Mouse (Mus musculus): Measurements from ENCODE around the gene Baiap2.

Baiap2 gene

DNA sequence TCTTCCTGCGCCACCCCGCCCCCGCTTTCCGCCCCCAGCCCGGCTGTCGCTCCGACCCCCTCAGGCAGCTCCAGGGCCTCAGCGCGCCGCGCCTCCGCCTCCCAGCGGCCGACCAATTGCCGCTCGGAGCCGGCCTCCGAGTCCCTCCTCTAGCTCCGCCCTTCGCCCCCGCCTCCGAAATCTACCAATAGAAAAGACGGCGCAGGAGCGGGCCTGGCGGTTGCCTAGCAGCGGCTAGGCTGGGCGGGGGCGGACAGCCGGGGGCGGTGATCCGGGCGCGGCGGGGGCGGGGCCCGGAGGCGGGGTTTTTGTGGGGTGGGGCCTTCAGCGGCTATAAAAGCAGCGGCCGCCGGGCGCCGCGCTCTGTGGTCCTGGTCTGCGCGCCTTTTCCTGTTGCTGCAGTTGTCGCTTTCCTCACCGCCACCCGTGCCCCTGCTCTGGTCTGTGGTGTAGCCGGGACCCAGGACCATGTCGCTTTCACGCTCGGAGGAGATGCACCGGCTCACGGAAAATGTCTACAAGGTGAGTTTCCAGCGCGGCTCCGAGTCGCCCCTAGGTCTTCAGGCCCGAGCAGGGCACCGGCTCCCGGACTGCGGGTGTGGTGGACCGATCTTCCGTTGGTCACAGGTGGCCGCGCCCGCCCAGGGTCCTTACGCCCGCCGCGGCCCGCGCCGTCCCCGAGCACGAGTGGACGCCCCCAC is at the start of gene Baiap2:
Gene Baiap2, plus strand, starts transcription at position 37 of the 701 bp plus-strand sequence.
- peak; percentile 99 for DNase-seq (ENCODE audit: inconsistent ontology term)

DNA sequence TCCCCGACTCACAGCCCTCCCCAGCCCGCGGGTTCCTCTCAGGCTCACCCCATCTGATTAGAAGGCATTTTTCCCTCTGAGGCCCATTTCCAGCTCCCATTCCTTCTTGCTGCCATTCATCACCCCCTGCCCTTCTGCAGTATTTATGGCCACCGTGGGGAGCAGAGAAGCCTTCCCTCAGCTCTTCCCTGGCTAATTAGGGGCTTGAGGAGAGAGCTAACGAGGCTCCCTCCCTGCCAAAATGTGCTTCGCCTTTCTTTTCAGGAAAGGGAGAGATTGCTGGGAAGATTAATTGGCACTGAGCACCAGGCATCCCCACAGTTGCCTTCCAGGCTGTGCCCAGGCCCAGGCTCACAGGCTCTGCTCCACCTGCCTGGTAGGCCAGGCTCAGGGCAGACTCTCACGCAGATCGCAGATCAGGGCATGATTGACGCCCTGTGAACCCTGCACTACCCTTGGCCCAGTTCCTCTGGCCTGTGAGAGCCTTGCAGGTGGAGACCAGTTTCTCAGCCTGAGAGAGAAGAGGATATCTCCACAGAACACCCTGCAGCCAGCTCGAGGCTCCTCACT is 48.8 kb upstream of the Baiap2 start:
- peak; percentile 73 for DNase-seq (ENCODE audit: inconsistent ontology term)

DNA sequence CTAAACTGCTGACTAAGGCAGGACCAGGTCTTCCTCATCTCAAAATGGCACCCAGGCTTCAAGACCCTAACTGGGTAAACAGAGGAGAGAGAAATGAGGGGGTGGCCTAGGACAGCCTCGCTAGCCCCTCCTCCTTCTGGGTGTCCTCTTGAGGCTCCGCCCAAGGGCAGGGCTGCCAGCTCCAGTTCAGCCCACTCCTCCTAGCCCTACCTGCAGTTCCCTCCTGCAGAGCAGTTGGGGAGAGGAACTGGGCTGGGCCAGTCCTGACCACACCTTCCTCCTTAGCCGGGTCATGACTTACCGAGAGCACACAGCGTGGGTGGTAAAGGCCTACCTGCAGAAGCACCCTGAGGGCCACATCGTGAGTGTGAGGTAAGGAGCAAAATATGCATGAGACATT is 47.9 kb upstream of the Baiap2 start:
- DNase-seq (ENCODE audit: inconsistent ontology term): no peak

DNA sequence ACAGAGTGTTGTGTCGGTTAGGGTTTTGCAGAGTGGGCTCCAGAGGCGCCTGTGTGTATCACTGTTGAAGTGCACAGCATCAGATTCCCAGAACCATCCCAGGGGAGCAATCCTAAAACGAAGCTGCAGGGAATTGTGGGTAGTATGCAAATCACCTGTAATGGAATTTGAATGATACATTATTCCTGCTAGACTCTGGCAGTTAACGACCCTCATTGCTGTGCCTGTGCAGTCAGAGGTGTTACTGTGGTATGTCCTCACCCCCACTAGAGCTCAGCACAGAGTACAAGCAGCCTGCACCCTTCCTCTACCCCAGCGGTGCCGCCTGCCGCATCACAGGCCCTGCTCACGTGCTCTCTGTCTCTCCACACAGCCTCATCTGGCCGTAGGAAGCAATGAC is 45.5 kb upstream of the Baiap2 start:
- DNase-seq (ENCODE audit: inconsistent ontology term): no peak

DNA sequence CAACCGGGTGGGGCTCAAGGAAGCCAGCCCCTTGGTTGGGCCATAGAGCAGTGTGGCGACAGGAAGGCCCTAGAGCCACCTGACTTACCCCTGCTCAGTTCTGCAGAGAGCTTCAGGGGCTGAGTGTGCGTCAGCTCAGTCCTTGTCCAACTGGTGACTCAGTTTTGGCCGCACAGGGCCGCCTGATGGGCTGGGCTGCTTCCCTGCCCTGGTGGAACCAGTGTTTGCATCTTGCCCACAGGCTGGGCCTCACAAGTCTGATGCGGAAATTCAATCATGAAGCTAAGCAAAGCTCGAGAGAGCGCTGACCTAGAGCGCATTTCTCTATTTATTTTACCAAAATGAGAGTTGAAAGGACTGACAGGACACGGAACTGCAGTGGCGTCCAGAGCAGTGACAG is 43.6 kb upstream of the Baiap2 start:
- no peak for DNase-seq (ENCODE audit: inconsistent ontology term)

DNA sequence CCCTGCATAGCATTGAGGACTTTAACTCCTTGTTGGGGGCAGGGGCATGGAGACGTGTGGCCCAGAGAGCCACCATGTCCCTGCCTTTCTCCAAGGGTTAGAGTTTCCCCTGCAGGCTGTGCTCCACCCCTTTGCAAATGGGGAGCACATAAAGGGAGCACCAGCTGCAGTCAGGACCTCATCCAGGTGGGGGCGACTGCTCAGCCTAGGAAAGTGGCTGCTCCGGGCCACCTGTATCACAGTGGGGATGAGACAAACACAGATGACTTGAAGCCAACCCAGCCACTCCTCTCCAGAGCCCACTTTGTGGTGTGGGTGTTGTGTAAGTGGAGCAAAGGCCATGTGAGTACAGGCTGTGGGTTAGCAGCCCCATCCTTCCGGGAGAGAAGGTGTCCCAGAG is 41.4 kb upstream of the Baiap2 start:
- no peak for DNase-seq (ENCODE audit: inconsistent ontology term)

DNA sequence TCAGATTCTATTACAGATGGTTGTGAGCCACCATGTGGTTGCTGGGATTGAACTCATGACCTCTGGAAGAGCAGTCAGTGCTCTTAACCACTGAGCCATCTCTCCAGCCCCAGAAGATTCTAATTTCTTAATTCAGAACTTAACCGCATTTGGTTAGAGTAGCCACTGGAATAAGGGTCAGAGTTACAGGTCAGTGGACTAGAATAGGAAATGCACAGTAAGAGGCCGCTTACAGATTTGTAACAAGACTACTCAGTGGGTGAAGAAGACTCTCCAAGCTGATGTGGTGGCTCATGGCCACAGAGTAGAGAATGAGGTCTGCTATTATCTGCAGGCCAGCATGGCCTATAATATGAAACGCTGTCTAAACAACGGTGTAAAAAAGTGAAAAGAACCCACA is 39.7 kb upstream of the Baiap2 start:
- peak; percentile 74 for DNase-seq (ENCODE audit: inconsistent ontology term)

DNA sequence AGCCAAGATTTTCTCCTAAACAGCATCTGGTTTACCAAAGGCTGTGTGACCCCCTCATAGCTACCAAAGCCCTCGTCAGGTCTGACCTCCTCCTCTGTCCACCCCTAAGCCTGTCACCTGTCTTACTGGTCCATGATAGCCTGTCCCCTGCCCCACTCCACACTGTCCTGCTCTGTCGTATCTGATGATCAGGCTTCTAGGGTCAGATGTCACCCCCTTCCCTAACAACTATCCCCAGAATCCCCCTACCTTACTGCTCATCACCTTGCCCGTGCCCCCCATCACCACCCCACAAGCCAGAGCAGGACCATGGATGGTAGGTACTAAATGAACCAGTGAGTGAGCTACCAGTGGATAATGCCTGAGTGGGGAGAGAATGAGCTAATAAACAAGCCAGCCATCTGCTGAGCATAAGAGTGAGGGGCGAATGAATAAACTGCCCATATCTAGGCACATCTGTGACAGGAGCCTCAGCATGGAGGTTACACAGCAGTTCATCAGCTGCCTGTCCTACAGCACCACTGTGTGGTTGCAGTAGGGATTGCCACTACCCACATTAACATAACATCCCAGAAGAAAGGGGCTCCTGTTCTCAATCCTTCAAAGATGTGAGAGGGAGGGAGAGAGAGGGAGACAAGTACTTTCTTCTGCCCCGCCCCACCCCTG is 37.8 kb upstream of the Baiap2 start:
- no peak for DNase-seq (ENCODE audit: inconsistent ontology term)

DNA sequence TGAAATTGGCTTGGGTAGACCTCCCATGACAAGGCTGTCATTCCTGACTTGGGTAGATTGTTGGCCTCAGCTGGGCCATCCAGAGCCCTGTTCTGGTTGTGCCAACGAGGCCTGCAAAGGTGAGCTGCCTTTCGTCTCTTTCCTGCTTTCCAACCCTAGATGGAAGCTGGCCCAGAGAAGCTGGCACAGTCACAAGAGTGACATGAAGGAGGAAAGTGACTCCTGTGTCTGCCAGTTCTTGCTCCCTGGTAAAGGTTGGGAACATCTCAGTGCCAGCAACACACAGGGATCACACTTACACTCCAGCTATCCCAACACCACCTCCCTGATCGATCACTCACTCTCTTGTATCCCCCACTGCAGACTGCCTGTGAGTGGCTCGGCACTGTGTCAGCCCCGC is 36.8 kb upstream of the Baiap2 start:
- DNase-seq (ENCODE audit: inconsistent ontology term): no peak

DNA sequence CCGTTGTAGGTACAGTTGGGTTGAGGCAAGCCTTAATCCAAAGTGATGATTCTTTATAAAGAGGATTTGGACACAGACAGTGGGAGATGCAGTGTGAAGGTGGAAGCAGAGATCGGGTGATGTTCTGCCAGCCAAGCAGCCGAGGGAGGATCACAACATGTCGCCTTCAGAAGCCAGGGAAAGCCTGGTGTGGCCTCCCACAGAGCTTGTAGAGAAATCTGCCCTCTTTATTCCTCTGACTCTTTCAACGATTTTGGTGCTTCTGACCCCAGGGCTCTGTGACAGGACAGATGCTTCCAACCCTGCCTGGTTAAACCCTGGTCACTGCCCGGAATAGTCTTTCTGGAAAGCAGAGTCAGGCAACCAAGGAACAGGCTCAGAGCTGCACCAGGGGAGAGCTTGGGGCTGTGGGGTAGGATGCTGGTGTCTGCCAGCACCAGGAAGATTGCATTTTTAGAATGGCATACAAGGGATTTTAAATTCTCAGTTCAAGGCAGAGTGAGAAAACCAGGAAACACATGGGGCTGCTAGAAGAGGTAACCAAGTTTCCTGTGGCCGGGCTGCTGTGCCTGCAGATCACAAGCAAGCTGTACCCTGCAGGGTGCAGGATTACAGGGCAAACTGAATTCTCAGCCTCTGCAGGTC is 35.4 kb upstream of the Baiap2 start:
- no peak for DNase-seq (ENCODE audit: inconsistent ontology term)

DNA sequence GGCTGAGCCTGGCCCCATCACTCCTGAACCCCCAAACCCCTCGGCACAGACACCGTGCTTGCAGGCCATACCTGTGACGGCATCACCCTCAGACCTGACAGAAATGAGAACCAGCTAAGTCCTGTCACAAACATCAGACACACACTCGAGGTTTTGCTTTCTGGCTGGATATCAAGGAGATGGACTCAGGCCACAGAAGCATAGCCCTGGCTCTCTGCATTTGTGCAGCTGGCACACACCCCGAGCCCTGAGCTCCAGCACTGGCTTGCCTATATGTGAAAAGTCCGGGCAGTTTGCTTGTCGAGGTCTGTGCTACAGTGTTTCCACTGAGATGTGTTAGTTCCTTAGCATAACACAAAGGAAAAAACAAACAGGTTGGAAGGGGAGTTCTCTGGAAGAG is 34.9 kb upstream of the Baiap2 start:
- no peak for DNase-seq (ENCODE audit: inconsistent ontology term)

DNA sequence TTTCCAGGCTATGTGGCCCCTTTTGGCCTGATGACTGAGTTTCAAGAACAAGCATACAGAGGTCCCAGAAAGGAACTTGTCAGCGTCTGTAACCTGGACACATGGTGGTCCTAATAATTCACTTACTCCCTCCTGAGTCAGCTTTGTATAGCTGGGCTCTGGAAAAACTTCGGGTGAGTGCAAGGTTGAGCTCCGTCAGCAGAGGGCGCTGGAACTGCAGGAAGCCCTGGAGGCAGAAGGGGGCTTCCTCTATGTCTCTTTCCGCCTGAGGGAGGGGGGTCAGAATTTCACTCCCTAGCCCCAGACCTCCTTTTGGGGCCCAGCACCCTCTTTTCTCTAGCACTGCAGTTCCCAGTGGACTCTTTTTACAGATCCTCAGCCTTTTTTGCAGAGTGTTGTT is 33.1 kb upstream of the Baiap2 start:
- DNase-seq (ENCODE audit: inconsistent ontology term): peak; percentile 43

DNA sequence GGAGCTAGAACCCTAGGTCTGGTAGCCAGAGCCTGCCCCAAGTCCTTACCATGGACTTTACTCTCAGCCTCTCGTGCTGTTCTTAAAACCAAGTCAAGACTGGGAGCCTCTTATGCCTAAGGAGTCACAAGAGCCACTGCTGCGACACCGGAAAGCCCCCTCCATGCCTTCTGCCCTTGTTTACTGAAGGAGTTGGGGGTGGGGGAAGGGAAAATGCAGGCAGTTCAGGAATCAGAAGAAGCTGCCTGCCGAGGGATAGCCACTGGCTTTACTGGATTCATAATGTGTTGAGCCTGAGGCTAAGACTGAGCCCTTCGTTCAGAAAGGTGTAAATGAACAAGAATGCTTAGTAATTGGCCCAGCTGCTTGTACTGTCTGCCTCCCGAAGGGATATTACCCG is 29.7 kb upstream of the Baiap2 start:
- DNase-seq (ENCODE audit: inconsistent ontology term): no peak

DNA sequence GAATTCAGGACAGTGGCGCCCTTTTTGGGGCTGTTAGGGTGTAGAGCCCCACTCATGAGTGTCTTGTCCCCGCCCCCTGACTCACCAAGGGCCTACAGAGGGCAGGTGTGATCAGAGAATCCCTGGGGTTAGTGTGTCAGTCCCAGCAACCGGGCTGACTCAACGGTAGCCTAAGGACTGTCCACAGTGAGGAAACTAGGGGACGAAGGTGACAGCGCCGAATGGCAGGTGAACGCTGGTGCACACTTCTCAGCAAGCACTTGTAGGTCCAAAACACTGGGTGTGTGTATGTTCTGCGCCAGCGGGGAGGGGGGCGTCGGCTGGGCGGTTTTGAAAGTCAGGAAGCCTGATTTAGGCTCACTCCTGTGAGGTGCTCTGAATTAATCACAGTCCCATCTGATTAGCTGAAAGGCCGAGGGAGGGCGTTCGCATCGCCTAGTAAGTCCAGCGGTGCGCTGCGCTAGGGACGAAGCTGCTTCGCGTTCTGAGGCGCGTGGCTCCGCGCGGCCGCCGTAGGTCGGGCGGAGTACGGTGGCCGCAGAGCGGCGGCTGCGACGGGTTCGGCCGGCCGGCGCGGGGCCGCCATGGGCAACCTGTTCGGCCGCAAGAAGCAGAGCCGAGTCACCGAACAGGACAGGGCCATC is 29.1 kb upstream of the Baiap2 start, which contains the start of gene Chmp6:
Gene Chmp6, plus strand, starts transcription at position 151 of the 644 bp plus-strand sequence.
- DNase-seq (ENCODE audit: inconsistent ontology term): peak; percentile 87

DNA sequence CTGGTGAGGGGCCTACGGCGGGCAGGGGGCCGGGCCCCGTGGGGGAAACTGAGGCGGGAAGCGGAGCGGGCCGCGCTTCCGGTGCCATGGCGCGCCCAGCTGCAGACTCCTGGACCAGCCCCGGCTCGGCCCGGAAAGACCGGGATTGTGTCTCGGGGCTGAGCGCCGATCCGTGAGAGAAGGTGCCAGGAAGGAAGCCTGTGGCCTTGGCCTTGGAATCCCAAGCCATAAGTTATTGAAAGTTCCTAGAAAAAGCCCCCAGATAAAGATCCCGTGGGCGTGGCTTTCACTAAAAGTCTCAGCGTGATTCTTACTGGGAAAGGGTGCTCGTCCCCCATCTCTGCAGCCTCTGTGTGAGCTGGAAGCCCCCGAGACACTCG is 28.6 kb upstream of the Baiap2 start:
- DNase-seq (ENCODE audit: inconsistent ontology term): no peak

DNA sequence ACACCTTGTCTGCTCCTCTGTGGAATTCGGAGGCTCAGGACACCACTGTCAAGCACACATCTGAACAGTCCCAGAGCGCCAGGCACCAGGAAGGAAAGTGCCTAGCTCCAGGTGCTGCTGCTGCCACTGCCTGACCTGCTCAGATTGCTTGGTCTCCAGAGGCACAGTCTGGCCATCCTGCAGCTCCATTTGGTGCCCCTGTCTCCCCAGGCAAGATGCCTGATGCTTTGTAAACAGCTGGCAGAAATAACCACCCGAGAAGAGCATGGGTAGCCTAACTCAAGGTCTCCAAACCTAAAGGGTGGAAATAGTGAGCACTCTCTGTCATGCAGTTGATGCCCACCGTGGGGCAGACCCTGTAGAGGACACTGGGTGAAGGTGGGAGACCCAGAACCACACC is 28.2 kb upstream of the Baiap2 start:
- DNase-seq (ENCODE audit: inconsistent ontology term): no peak

DNA sequence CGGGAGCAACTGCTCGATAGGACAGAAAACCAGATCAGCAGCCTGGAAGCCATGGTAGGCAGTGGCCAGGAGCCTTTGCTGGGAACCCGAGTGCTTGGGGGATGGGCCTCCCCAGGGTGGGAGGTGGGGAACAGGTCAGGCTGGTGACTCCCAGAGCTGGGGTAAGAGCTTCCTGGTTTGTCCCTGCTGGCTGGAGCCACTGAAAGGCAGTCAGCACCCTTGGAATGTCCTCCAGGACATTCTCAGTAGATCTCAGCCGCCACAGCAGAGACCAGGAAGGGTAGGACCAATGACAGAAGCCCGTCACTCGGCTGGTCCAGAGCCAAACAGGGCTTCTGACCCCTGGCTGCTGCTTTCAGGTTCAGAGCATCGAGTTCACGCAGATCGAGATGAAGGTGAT is 26.9 kb upstream of the Baiap2 start:
- no peak for DNase-seq (ENCODE audit: inconsistent ontology term)

DNA sequence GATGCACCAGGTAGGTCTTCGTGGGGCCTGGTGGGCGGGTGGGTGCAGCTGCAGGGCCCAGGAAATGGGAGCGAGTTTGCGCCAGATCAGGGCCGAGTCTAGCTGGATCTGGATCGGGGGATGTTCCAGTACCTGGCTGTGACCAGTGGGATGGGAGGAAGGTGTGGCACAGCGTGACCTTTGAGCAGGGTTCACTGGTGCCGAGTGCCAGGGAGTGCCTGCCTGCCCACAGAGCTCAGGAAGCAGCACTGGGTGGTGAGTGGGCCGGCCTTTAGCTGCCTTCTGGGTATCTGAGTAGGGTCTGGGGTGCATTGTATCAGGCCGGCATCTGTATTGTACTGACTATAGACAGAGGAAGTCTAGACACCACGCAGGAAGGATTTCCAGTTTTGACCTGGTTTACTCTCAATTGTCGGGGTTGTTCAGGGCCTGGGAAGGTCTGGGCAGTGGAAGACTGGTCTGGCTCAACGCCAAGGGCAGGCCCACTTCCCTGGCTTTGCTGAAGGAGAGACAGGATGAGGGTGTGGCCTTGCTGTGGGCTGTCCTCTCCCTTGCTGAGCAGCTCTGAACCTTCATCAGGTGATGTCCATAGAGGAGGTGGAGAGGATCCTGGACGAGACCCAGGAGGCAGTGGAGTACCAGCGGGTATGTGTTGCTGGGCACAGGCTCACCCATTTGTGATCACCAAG is 26.3 kb upstream of the Baiap2 start:
- DNase-seq (ENCODE audit: inconsistent ontology term): peak; percentile 68

DNA sequence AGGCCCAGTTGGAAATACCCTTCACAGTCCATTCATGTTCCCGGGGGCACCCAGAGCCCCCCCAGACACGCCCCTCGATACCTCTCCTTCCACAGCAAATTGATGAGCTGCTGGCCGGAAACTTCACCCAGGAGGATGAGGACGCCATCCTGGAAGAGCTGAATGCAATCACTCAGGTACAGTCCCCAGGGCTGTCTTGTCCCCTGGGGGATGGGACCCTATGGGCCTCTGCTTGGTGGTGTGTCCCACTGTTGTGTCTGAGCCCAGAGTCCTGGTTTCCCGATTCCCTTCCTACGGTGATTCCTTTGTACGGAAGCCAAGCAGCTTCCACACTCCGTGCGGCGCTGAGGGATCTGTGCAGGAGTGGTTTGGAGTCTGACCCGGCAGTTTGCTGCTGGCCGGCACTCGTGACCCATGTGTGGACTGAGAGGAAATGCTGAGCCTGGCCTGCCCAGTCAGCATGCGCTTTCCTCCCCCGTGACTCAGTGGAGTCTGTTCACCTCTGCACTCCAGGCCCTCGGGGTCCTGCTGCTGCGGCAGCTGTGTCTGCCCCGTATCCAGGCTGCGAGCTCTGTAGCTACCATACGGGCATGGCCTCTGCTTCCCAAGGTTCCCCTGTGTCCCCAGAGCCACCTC is 25.6 kb upstream of the Baiap2 start:
- no peak for DNase-seq (ENCODE audit: inconsistent ontology term)

DNA sequence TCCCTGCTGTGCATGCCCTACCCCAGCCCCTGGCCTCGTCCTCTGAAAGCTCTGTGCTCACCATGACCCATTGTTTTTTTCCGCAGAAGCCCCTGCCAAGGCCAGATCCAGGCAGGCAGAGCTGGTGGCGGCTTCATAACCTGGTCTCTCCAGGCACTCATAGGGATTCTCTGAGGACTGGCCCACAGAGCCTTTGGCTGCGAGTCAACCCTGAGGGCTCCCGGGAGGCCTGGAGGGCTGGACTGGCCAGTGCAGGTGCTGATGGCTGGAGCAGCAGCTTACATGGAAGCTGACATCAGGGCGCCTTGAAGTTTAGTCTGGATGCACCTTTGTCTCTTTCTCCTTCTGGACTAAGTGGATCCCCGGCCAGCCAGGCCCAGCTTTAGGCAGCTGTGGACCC is 24.0 kb upstream of the Baiap2 start:
- DNase-seq (ENCODE audit: inconsistent ontology term): no peak

DNA sequence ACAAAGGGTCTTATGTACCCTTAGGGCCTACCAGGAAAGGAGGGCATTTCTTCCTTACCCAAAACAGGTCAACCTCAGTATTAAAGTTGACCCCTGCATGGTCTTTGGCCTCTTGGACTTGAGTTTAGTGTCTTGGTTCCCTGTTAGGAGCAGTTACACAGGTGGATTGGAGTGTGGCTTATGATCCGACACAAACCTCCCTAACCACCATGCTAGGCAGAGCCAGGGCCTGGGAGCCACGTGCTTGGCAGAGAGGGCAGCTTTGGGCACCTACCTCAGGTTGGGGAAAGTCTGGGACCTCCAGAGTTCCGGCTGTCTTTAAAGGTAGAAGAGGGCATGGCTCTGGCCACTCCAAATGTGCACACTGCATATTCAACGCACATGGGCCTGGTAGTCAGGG is 23.1 kb upstream of the Baiap2 start:
- no peak for DNase-seq (ENCODE audit: inconsistent ontology term)
